Mouse (Mus musculus): ENCODE data around the gene Vav1.

- TF ChIP-seq POLR2A (IDR thresholded peaks at IDR 0.05; ENCODE audit: insufficient read length, low read depth): no peak
- no peak for TF ChIP-seq TCF3 (IDR thresholded peaks at IDR 0.05; ENCODE audit: insufficient read length, low read depth)
- TF ChIP-seq USF1 (IDR thresholded peaks at IDR 0.05; ENCODE audit: low read depth): no peak
Observed at GRCm38 (mm10) chr17:57235803-57236202, 43.1 kb upstream of the Vav1 start.
